ENCODE assay signal across 8 mouse cellular contexts in genomic region chr15:6386159-6386951, GRCm38 (mm10). TPM values are rescaled to one million over a fixed set of nuclear protein-coding genes. Genes with fewer than 3 reads are reported as not detected.
DNase-seq lines count a peak whose midpoint lies in the region; ATAC-seq and TF ChIP-seq lines count a peak whose summit lies in the region.

No protein-coding gene starts in this region.

- H3K27ac ChIP-seq in intestine, postnatal 0 days (ENCODE audit: low read depth, low read length), result 0 out of 2 replicates have a peak overlapping the region, but pooled peaks have one; percentile 37

- no peaks in the 10 kb centered on the region for H3K4me1 ChIP-seq in intestine, postnatal 0 days (replicated peaks; ENCODE audit: control insufficient read depth, insufficient read depth, low read length)

- H3K9me3 ChIP-seq in intestine, postnatal 0 days (ENCODE audit: control insufficient read depth), result no peaks in the 10 kb centered on the region

- peak; percentile 88 for DNase-seq in adrenal gland, postnatal 10 days
- DNase-seq in embryo, embryonic 11.5 days (ENCODE audit: low read depth, low spot score), result peak; percentile 74
- peak; percentile 62 to 70 for DNase-seq in left cerebral cortex, postnatal 36 days (ENCODE audit: low spot score in 2 of 2)
- peak; percentile 91 for DNase-seq in mesoderm, embryonic 11.5 days (ENCODE audit: low read depth, low spot score)
- peak; percentile 82 for DNase-seq in skeletal muscle tissue, adult 2 months (ENCODE audit: low read depth, low spot score)

- WGBS in intestine, postnatal 0 days, result 6% methylated on average over 49 of the region's 49 CpGs

- H3K9ac ChIP-seq in intestine, postnatal 0 days (ENCODE audit: low read depth, low read length), result peak overlapping the region; percentile 31; the same call in 1 of the 2 replicates

- intact Hi-C loops in left cerebral cortex, postnatal 36 days (cut with DNase I), result loop anchor here (5.0 kb wide), 1 partner anchor 149 kb away; no protein-coding TSS in a partner anchor

- peak overlapping the region; percentile 51 for H3K4me3 ChIP-seq in intestine, postnatal 0 days (ENCODE audit: low read depth, low read length)

- peak; percentile 81 for ATAC-seq in granulocyte monocyte progenitor cell, adult 5-6 weeks (replicated peaks; ENCODE audit: poor library complexity, severe bottlenecking)
- peak; percentile 90 for ATAC-seq in intestine, postnatal 0 days
- no peak for ATAC-seq in activated CD4-positive, CD25-positive, alpha-beta regulatory T cell, adult 4 months

- no peaks in the 10 kb centered on the region for H3K27me3 ChIP-seq in intestine, postnatal 0 days (replicated peaks; ENCODE audit: control insufficient read depth, insufficient read depth, low read length)

- 0 out of 2 replicates have a peak, but pooled peaks cover 3% of the 10 kb centered on the region for H3K36me3 ChIP-seq in intestine, postnatal 0 days (ENCODE audit: control insufficient read depth, insufficient read depth)

- peak overlapping the region; percentile 74 for H3K4me2 ChIP-seq in intestine, postnatal 0 days (replicated peaks; ENCODE audit: low read depth)

- peak; percentile 79 for TF ChIP-seq CTCF in intestine, postnatal 0 days (IDR thresholded peaks at IDR 0.05; ENCODE audit: low read depth)

RNA-seq across cellular contexts. Expression of gene C9, which starts 58.8 kb away (rescaled TPM):
- total RNA-seq in adrenal gland, postnatal 10 days (2021), result 1 to 10 TPM; 2.5 to 3.0 TPM
- not detected in 2 replicates for total RNA-seq in granulocyte monocyte progenitor cell, adult 5-6 weeks (2014; fragmentation: Nextera tagmentation)
- total RNA-seq in granulocyte monocyte progenitor cell, adult 5-6 weeks (2017), result not detected in 2 replicates
- 0.57 and 0.63 TPM in 2 replicates for polyA plus RNA-seq in intestine, postnatal 0 days (2015; fragmentation: Nextera tagmentation; extraction: Ambion mirVana)
- not detected for total RNA-seq in left cerebral cortex, postnatal 36 days (2021)
- polyA plus RNA-seq in activated CD4-positive, CD25-positive, alpha-beta regulatory T cell, adult 4 months (2017; shearing (Covaris generic)), result not detected
